Mouse (Mus musculus) c-Kit-positive CD71-positive TER-119-negative erythroid progenitor cells, embryonic 14.5 days (primary cell): ENCODE data around the gene Gm4027.
"Not testable (repeated sequence)": the region's sequence is repeated elsewhere in the genome, so short reads cannot be mapped to it uniquely, and the experiment has no call there.

Experiments
- DNase-seq: peaks from one replicate; pipeline ENCODE4 v3.0.0-alpha.2; 2013; ENCODE audit warnings: low read depth

The Gm4027 gene

GRCm38 (mm10) chr12:87618569-87618968 lies at the start of gene Gm4027:
Gene Gm4027, plus strand, starts transcription at chr12:87618869.
- DNase-seq: not testable (repeated sequence)

- DNase-seq: not testable (repeated sequence)
Observed at GRCm38 (mm10) chr12:87601388-87601787, 17.3 kb upstream of the Gm4027 start.

DNA sequence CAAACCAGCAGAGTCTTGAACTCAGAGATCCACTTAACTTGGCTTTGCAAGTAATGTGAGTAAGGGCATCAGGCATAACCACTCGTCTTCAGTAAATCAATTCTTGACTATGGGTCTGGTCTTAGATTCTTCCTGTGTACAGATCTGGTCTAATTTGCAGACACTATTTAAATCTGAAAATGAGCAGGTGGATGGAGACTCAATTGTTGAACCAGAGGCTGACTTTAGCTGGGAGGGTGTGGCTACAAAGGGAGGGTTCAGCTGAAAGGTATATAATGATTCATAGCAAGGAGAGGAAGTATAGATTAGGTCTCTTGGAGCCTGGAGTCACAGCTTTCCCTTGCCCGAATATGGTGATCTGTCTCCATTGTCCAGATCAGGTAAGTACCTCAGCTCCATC lies 16.3 kb upstream of the Gm4027 start, which contains the start of gene Oog1:
Oog1 (plus strand) TSS at position 301 of the 400 bp plus-strand sequence.
- DNase-seq: not testable (repeated sequence)

DNA sequence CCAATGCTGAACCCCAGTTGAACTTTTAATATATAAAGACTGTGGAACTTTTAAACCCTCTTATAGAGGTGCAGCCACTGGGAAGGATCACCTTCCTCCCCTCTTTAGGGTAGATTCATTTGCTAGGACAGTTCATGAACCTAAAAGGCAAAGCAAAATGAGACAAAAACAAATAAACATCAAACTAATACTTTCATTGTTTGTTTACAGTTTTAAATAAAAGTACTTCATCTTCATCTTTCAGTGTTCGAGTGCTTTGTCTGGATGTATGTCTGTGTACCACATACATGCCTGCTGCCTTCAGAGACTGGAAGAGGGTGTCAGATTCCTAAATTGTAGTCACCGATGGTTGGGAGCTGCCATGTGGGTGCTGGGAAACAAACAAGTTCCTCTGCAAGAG lies 25.9 kb downstream of the Gm4027 start, which contains the start of gene Gm16381:
Gm16381 (minus strand) TSS at position 101 of the 400 bp plus-strand sequence.
- not testable (repeated sequence) for DNase-seq

GRCm38 (mm10) chr12:87652916-87653703 lies 34.4 kb downstream of the Gm4027 start:
- DNase-seq: not testable (repeated sequence)
